ENCODE assay signal across 18 mouse cellular contexts in genomic region chr8:119651324-119651723, GRCm38 (mm10). TPM values are rescaled to one million over a fixed set of nuclear protein-coding genes. Genes with fewer than 3 reads are reported as not detected.
DNase-seq lines count a peak whose midpoint lies in the region; ATAC-seq lines count a peak whose summit lies in the region.
"Had no signal": no experiment of that assay in that cellular context is flagged by ENCODE, and none has a peak within 500 bp of the region (broad histone marks: within the 10 kb centered on the region; RNA-seq: fewer than 3 reads in every experiment).

No protein-coding gene starts in this region.

- H3K27ac ChIP-seq in limb, embryonic 12.5 days, result peak overlapping the region; percentile 41; the same call in 1 of the 2 replicates
- no peak overlapping the region for H3K27ac ChIP-seq in midbrain, embryonic 14.5 days (replicated peaks; ENCODE audit: low read depth, low read length)
- H3K27ac ChIP-seq: liver, embryonic 13.5 days; neural tube, embryonic 13.5 days had no signal

- WGBS in limb, embryonic 12.5 days, result 4% methylated on average over 2 of the region's 2 CpGs
- 80% methylated on average over 2 of the region's 2 CpGs for WGBS in midbrain, embryonic 14.5 days

- H3K27me3 ChIP-seq in limb, embryonic 12.5 days, result no peaks in the 10 kb centered on the region
- H3K27me3 ChIP-seq in midbrain, embryonic 14.5 days (ENCODE audit: control insufficient read depth, insufficient read depth, low read length), result no peaks in the 10 kb centered on the region
- H3K27me3 ChIP-seq: heart, embryonic 12.5 days; liver, embryonic 13.5 days; neural tube, embryonic 13.5 days had no signal

- DNase-seq in heart, postnatal 10 days, result peak; percentile 36 to 44
- DNase-seq in heart, postnatal 36 days, result no peak
- DNase-seq in ovary, adult 18-20 months (ENCODE audit: low spot score), result peak; percentile 62
- no peak for DNase-seq in ovary, postnatal 14 days (ENCODE audit: low spot score)
- DNase-seq in midbrain, embryonic 14.5 days, result no peak
- DNase-seq in thymus, postnatal 10 days (ENCODE audit: low spot score in 2 of 2), result no peak
- DNase-seq: adrenal gland, adult 8-10 months; cerebellum, adult 9-10 months; forebrain, postnatal 0 days; gastrocnemius, postnatal 10 days; liver, embryonic 13.5 days had no signal

- no peaks in the 10 kb centered on the region for H3K36me3 ChIP-seq in limb, embryonic 12.5 days
- no peaks in the 10 kb centered on the region for H3K36me3 ChIP-seq in midbrain, embryonic 14.5 days (ENCODE audit: control insufficient read depth, insufficient read depth, low read length)
- H3K36me3 ChIP-seq: G1E; heart, embryonic 12.5 days; liver, embryonic 13.5 days; neural tube, embryonic 13.5 days had no signal

- H3K9ac ChIP-seq in limb, embryonic 12.5 days (replicated peaks), result no peak overlapping the region
- H3K9ac ChIP-seq in midbrain, embryonic 14.5 days (replicated peaks; ENCODE audit: low read length), result no peak overlapping the region
- H3K9ac ChIP-seq: forebrain, postnatal 0 days; heart, embryonic 12.5 days; liver, embryonic 13.5 days; neural tube, embryonic 13.5 days had no signal

- H3K9me3 ChIP-seq in limb, embryonic 12.5 days, result no peaks in the 10 kb centered on the region
- H3K9me3 ChIP-seq in midbrain, embryonic 14.5 days (ENCODE audit: control insufficient read depth, low read length), result no peaks in the 10 kb centered on the region
- H3K9me3 ChIP-seq: neural tube, embryonic 13.5 days had no signal

- H3K4me1 ChIP-seq in limb, embryonic 12.5 days (replicated peaks), result peaks cover 22% of the 10 kb centered on the region
- H3K4me1 ChIP-seq in midbrain, embryonic 14.5 days (ENCODE audit: control insufficient read depth, insufficient read depth, low read length), result no peaks in the 10 kb centered on the region
- H3K4me1 ChIP-seq: liver, embryonic 13.5 days had no signal

- 0 out of 2 replicates have a peak, but pooled peaks have one; percentile 22 for ATAC-seq in limb, embryonic 12.5 days (ENCODE audit: insufficient number of reproducible peaks, insufficient read depth, low FRiP score, low TSS enrichment, low read depth)
- no peak for ATAC-seq in midbrain, embryonic 14.5 days (ENCODE audit: low FRiP score, low TSS enrichment)
- ATAC-seq: forebrain, postnatal 0 days; inflammation-experienced regulatory T-cells, adult 6 months had no signal

- no peak overlapping the region for H3K4me2 ChIP-seq in limb, embryonic 12.5 days
- no peak overlapping the region for H3K4me2 ChIP-seq in midbrain, embryonic 14.5 days (ENCODE audit: low read length)
- H3K4me2 ChIP-seq: heart, embryonic 12.5 days; liver, embryonic 13.5 days; neural tube, embryonic 13.5 days had no signal

- intact Hi-C loops in heart, postnatal 10 days (cut with DNase I), result no loop called here
- intact Hi-C loops in heart, postnatal 36 days (cut with DNase I), result no loop called here

- no peak overlapping the region for H3K4me3 ChIP-seq in limb, embryonic 12.5 days (replicated peaks)
- H3K4me3 ChIP-seq in midbrain, embryonic 14.5 days (replicated peaks; ENCODE audit: low read depth, low read length), result no peak overlapping the region
- H3K4me3 ChIP-seq: heart, embryonic 12.5 days; liver, embryonic 13.5 days; neural tube, embryonic 13.5 days had no signal

RNA-seq across cellular contexts. Expression of gene Wfdc1, which starts 14.8 kb away (rescaled TPM):
- total RNA-seq in heart, postnatal 10 days (2021), result 10 to 100 TPM; 45.0 to 47.4 TPM
- total RNA-seq in heart, postnatal 36 days (2021), result 10 to 100 TPM; 33.5 to 40.7 TPM
- polyA plus RNA-seq in limb, embryonic 12.5 days (2016; fragmentation: Nextera tagmentation; extraction: Ambion mirVana), result 0.15 TPM in 1 of 2 replicates, not detected in the other
- 2.3 and 3.4 TPM in 2 replicates for polyA plus RNA-seq in midbrain, embryonic 14.5 days (2014; fragmentation: Nextera tagmentation; extraction: Ambion mirVana)
- total RNA-seq: G1E; monocyte, adult 5-6 weeks had no signal
- polyA plus RNA-seq: G1E; inflammation-experienced regulatory T-cells, adult 6 months had no signal

RNA-seq across cellular contexts. Expression of gene Kcng4, which starts 15.8 kb away (rescaled TPM):
- under 1 TPM in 1 of 2 experiments, not detected in 1; 0.10 TPM for total RNA-seq in heart, postnatal 10 days (2021)
- total RNA-seq in heart, postnatal 36 days (2021), result under 1 TPM; 0.11 to 0.22 TPM
- polyA plus RNA-seq in limb, embryonic 12.5 days (2016; fragmentation: Nextera tagmentation; extraction: Ambion mirVana), result 0.05 TPM in 2 replicates
- polyA plus RNA-seq in midbrain, embryonic 14.5 days (2014; fragmentation: Nextera tagmentation; extraction: Ambion mirVana), result 0.15 and 0.55 TPM in 2 replicates
- total RNA-seq: monocyte, adult 5-6 weeks had no signal
- polyA plus RNA-seq: G1E; heart, embryonic 12.5 days; hindbrain, embryonic 11.5 days; inflammation-experienced regulatory T-cells, adult 6 months; liver, embryonic 13.5 days; neural tube, embryonic 13.5 days had no signal

RNA-seq across cellular contexts. Expression of gene Adad2, which starts 38.8 kb away (rescaled TPM):
- total RNA-seq in heart, postnatal 10 days (2021), result not detected
- not detected for total RNA-seq in heart, postnatal 36 days (2021)
- polyA plus RNA-seq in limb, embryonic 12.5 days (2016; fragmentation: Nextera tagmentation; extraction: Ambion mirVana), result 0.14 and 0.41 TPM in 2 replicates
- polyA plus RNA-seq in midbrain, embryonic 14.5 days (2014; fragmentation: Nextera tagmentation; extraction: Ambion mirVana), result 0.21 and 0.32 TPM in 2 replicates
- total RNA-seq: adrenal gland, adult 8-10 months; forebrain, postnatal 0 days; G1E; gastrocnemius, postnatal 10 days; monocyte, adult 5-6 weeks had no signal
- polyA plus RNA-seq: G1E; heart, embryonic 12.5 days; hindbrain, embryonic 11.5 days; inflammation-experienced regulatory T-cells, adult 6 months; liver, embryonic 13.5 days; neural tube, embryonic 13.5 days had no signal

RNA-seq across cellular contexts. Expression of gene Taf1c, which starts 46.3 kb away (rescaled TPM):
- total RNA-seq in heart, postnatal 10 days (2021), result 1 to 10 TPM; 3.9 to 4.7 TPM
- 1 to 10 TPM; 3.6 to 3.8 TPM for total RNA-seq in heart, postnatal 36 days (2021)
- 14.1 and 15.1 TPM in 2 replicates for polyA plus RNA-seq in limb, embryonic 12.5 days (2016; fragmentation: Nextera tagmentation; extraction: Ambion mirVana)
- 14.6 and 16.6 TPM in 2 replicates for polyA plus RNA-seq in midbrain, embryonic 14.5 days (2014; fragmentation: Nextera tagmentation; extraction: Ambion mirVana)

RNA-seq across cellular contexts. Expression of gene Atp2c2, which starts 48.5 kb away (rescaled TPM):
- total RNA-seq in heart, postnatal 10 days (2021), result not detected
- total RNA-seq in heart, postnatal 36 days (2021), result not detected
- polyA plus RNA-seq in limb, embryonic 12.5 days (2016; fragmentation: Nextera tagmentation; extraction: Ambion mirVana), result 1.8 and 1.9 TPM in 2 replicates
- polyA plus RNA-seq in midbrain, embryonic 14.5 days (2014; fragmentation: Nextera tagmentation; extraction: Ambion mirVana), result 0.08 and 0.11 TPM in 2 replicates
- total RNA-seq: forebrain, postnatal 0 days; G1E; gastrocnemius, postnatal 10 days; monocyte, adult 5-6 weeks had no signal
- polyA plus RNA-seq: G1E; inflammation-experienced regulatory T-cells, adult 6 months had no signal

Comparison
In these comparisons a context has a peak if more than half of its experiments do, and no peak if none do; other contexts are left out.
1. DNase-seq: peak in heart, postnatal 10 days (2 of 2) and ovary, adult 18-20 months (single experiment); none in heart, postnatal 36 days (0 of 2), ovary, postnatal 14 days (single experiment), midbrain, embryonic 14.5 days (single experiment) and thymus, postnatal 10 days (0 of 2).